Mouse (Mus musculus) MEL (cell line): ENCODE results near the gene Cst7. TPM values are rescaled to one million over a fixed set of nuclear protein-coding genes. Genes with fewer than 3 reads are reported as not detected.
"Not testable (repeated sequence)": the region's sequence is repeated elsewhere in the genome, so short reads cannot be mapped to it uniquely, and the experiment has no call there.

Source experiments
- DNase-seq: peaks from one replicate; pipeline ENCODE4 v3.0.0; 2011; ENCODE audit warnings: low read depth, low spot score
- H3K27ac ChIP-seq: 2 replicates; pipeline ENCODE4 v1.5.1; 2012; ENCODE audit warnings: low read depth, mild to moderate bottlenecking, control low read depth, low read length, moderate library complexity; ENCODE audit not compliant: control insufficient read depth
- H3K27me3 ChIP-seq, 2 experiments: fragments of 150-350 bp in 1 of 2; sonication (generic) in 1 of 2; 2 replicates each; pipeline ENCODE4 v1.6.1; 2012; ENCODE audit warnings: low read length in 2 of 2, mild to moderate bottlenecking in 2 of 2, improper control_type of control experiment in 1 of 2, moderate library complexity in 1 of 2; ENCODE audit not compliant: insufficient read depth in 2 of 2, control insufficient read depth in 1 of 2
- H3K36me3 ChIP-seq, 2 experiments: 2 replicates each; pipeline ENCODE4 v1.6.1; 2012 to 2014; ENCODE audit warnings: low read length in 2 of 2, improper control_type of control experiment in 1 of 2, inconsistent platforms in 1 of 2, mild to moderate bottlenecking in 1 of 2; ENCODE audit not compliant: insufficient read depth in 2 of 2, control insufficient read depth in 1 of 2
- H3K4me1 ChIP-seq, 2 experiments: fragments of 150-350 bp in 1 of 2; sonication (generic) in 1 of 2; 2 replicates each; pipeline ENCODE4 v1.6.1; 2012; ENCODE audit warnings: low read length in 2 of 2, improper control_type of control experiment in 1 of 2, mild to moderate bottlenecking in 1 of 2; ENCODE audit not compliant: insufficient read depth in 2 of 2, control insufficient read depth in 1 of 2
- H3K4me3 ChIP-seq, 2 experiments: fragments of 150-350 bp in 1 of 2; sonication (generic) in 1 of 2; 2 replicates each; pipeline ENCODE4 v1.5.1; 2012; ENCODE audit warnings: low read depth in 2 of 2, low read length in 2 of 2, mild to moderate bottlenecking in 2 of 2, moderate library complexity in 2 of 2, control low read depth in 1 of 2, improper control_type of control experiment in 1 of 2; ENCODE audit not compliant: control insufficient read depth in 1 of 2, insufficient read depth in 1 of 2
- H3K79me2 ChIP-seq: 2 replicates; pipeline ENCODE4 v1.6.1; 2012; ENCODE audit warnings: mild to moderate bottlenecking, low read length, moderate library complexity; ENCODE audit not compliant: control insufficient read depth, poor library complexity, insufficient read depth
- H3K9ac ChIP-seq: 2 replicates; pipeline ENCODE4 v1.6.1; 2012; ENCODE audit warnings: low read depth, mild to moderate bottlenecking, control low read depth, low read length, moderate library complexity; ENCODE audit not compliant: control insufficient read depth, poor library complexity, severe bottlenecking
- H3K9me3 ChIP-seq: fragments of 150-350 bp; sonication (generic); replicated peaks from 2 replicates; pipeline ENCODE4 v1.6.1; 2012; ENCODE audit warnings: mild to moderate bottlenecking, low read length, improper control_type of control experiment, moderate library complexity; ENCODE audit not compliant: insufficient read depth
- BHLHE40 ChIP-seq: IDR thresholded peaks from 2 replicates; pipeline ENCODE4 v1.6.1; 2012; ENCODE audit warnings: low read depth, mild to moderate bottlenecking, inconsistent platforms, low read length, improper control_type of control experiment, borderline replicate concordance
- CHD1 ChIP-seq: IDR thresholded peaks from 2 replicates; pipeline ENCODE4 v1.6.1; 2012; ENCODE audit warnings: low read depth, mild to moderate bottlenecking, inconsistent platforms, low read length, improper control_type of control experiment
- CTCF ChIP-seq, 3 experiments: IDR thresholded peaks in 2 of 3; conservative IDR thresholded peaks in 1 of 3; 2 replicates each; pipeline ENCODE4 v1.5.1; 2011 to 2012; ENCODE audit warnings: low read length in 3 of 3, low read depth in 2 of 3, mild to moderate bottlenecking in 2 of 3, improper control_type of control experiment in 1 of 3, inconsistent platforms in 1 of 3, mixed read lengths in 1 of 3, moderate library complexity in 1 of 3; ENCODE audit not compliant: control insufficient read depth in 1 of 3, insufficient read depth in 1 of 3, poor library complexity in 1 of 3, severe bottlenecking in 1 of 3
- E2F4 ChIP-seq: IDR thresholded peaks from 2 replicates; pipeline ENCODE4 v1.6.1; 2011; ENCODE audit warnings: low read depth, low read length, improper control_type of control experiment, borderline replicate concordance
- ELF1 ChIP-seq: IDR thresholded peaks from 2 replicates; pipeline ENCODE4 v1.6.1; 2014; ENCODE audit warnings: low read depth, mild to moderate bottlenecking, inconsistent platforms, low read length, improper control_type of control experiment, moderate library complexity
- EP300 ChIP-seq, 2 experiments: IDR thresholded peaks; 2 replicates each; pipeline ENCODE4 v1.6.1; 2011; ENCODE audit warnings: improper control_type of control experiment in 2 of 2, low read length in 2 of 2, low read depth in 1 of 2, mild to moderate bottlenecking in 1 of 2
- ETS1 ChIP-seq: IDR thresholded peaks from 2 replicates; pipeline ENCODE4 v1.6.1; 2012; ENCODE audit warnings: low read depth, mild to moderate bottlenecking, inconsistent platforms, low read length, improper control_type of control experiment, moderate library complexity
- GATA1 ChIP-seq: IDR thresholded peaks from 2 replicates; pipeline ENCODE4 v1.6.1; 2011; ENCODE audit warnings: low read depth, low read length, improper control_type of control experiment
- JUND ChIP-seq: IDR thresholded peaks from 2 replicates; pipeline ENCODE4 v1.6.1; 2011; ENCODE audit warnings: low read depth, mild to moderate bottlenecking, improper control_type of control experiment, low read length
- KAT2A ChIP-seq: conservative IDR thresholded peaks from 2 replicates; pipeline ENCODE4 v1.6.1; 2012; ENCODE audit warnings: low read depth, low read length, improper control_type of control experiment, inconsistent platforms
- MAFK ChIP-seq: IDR thresholded peaks from 2 replicates; pipeline ENCODE4 v1.6.1; 2011; ENCODE audit warnings: low read depth, mild to moderate bottlenecking, low read length, improper control_type of control experiment, borderline replicate concordance
- MAX ChIP-seq: IDR thresholded peaks from 2 replicates; pipeline ENCODE4 v1.6.1; 2011; ENCODE audit warnings: low read length, improper control_type of control experiment
- MAZ ChIP-seq: IDR thresholded peaks from 2 replicates; pipeline ENCODE4 v1.6.1; 2012; ENCODE audit warnings: low read depth, mild to moderate bottlenecking, inconsistent platforms, low read length, improper control_type of control experiment
- MEF2A ChIP-seq: IDR thresholded peaks from 2 replicates; pipeline ENCODE4 v1.6.1; 2014; ENCODE audit warnings: low read depth, mild to moderate bottlenecking, inconsistent platforms, low read length, improper control_type of control experiment; ENCODE audit not compliant: poor library complexity, insufficient replicate concordance, severe bottlenecking; ENCODE audit errors: extremely low read depth
- MXI1 ChIP-seq: IDR thresholded peaks from 2 replicates; pipeline ENCODE4 v1.6.1; 2011; ENCODE audit warnings: mild to moderate bottlenecking, low read depth, low read length, improper control_type of control experiment
- MYC ChIP-seq: IDR thresholded peaks from 2 replicates; pipeline ENCODE4 v1.6.1; 2011; ENCODE audit warnings: low read depth, mild to moderate bottlenecking, low read length, improper control_type of control experiment, moderate library complexity
- POLR2AphosphoS5 ChIP-seq: IDR thresholded peaks from 2 replicates; pipeline ENCODE4 v1.6.1; 2012; ENCODE audit warnings: low read depth, borderline replicate concordance, mild to moderate bottlenecking, inconsistent platforms, low read length, moderate library complexity, mixed read lengths
- RAD21 ChIP-seq: IDR thresholded peaks from 2 replicates; pipeline ENCODE4 v1.6.1; 2011; ENCODE audit warnings: mild to moderate bottlenecking, low read depth, low read length, improper control_type of control experiment
- RCOR1 ChIP-seq: IDR thresholded peaks from 2 replicates; pipeline ENCODE4 v1.6.1; 2012; ENCODE audit warnings: low read depth, mild to moderate bottlenecking, inconsistent platforms, low read length, improper control_type of control experiment
- SIN3A ChIP-seq: IDR thresholded peaks from 2 replicates; pipeline ENCODE4 v1.6.1; 2012; ENCODE audit warnings: low read length, improper control_type of control experiment, inconsistent platforms
- SMC3 ChIP-seq: IDR thresholded peaks from 2 replicates; pipeline ENCODE4 v1.6.1; 2011; ENCODE audit warnings: low read depth, low read length, improper control_type of control experiment
- TBP ChIP-seq: IDR thresholded peaks from 2 replicates; pipeline ENCODE4 v1.8.0; 2011; ENCODE audit warnings: low read depth, low read length, improper control_type of control experiment
- TCF12 ChIP-seq: IDR thresholded peaks from 2 replicates; pipeline ENCODE4 v1.6.1; 2014; ENCODE audit warnings: low read depth, mild to moderate bottlenecking, inconsistent platforms, low read length, improper control_type of control experiment, moderate library complexity
- USF1 ChIP-seq: IDR thresholded peaks from 2 replicates; pipeline ENCODE4 v1.6.1; 2014; ENCODE audit warnings: low read depth, mild to moderate bottlenecking, inconsistent platforms, low read length, improper control_type of control experiment, moderate library complexity
- ZC3H11A ChIP-seq: IDR thresholded peaks from 2 replicates; pipeline ENCODE4 v1.6.1; 2012; ENCODE audit warnings: low read depth, mild to moderate bottlenecking, inconsistent platforms, low read length, improper control_type of control experiment
- polyA plus RNA-seq, 2 experiments: library from polyadenylated mRNA; stranded (reverse) in 1 of 2; unstranded in 1 of 2; fragments of >175 nt in 1 of 2; fragments of >200 nt in 1 of 2; gene quantifications; 2 replicates each; pipeline versions ENCODE4 v1.2.1 to v1.2.4; 2012; ENCODE audit warnings: low replicate concordance in 2 of 2, low read depth in 1 of 2; ENCODE audit not compliant: insufficient read length in 2 of 2, insufficient read depth in 1 of 2, missing spikeins in 1 of 2
- total RNA-seq: library from RNA; depleted of rRNA; stranded (reverse); fragments of 300-350 nt; gene quantifications from 2 replicates; pipeline ENCODE4 v1.2.3, GENCODE M21; 2012

The Cst7 gene
- total and polyA plus RNA-seq, 3 experiments = 12.4 to 35.8 TPM; not detected in 1

GRCm38 (mm10) chr2:150549576-150549975 lies 20.6 kb upstream of the Cst7 start:
- H3K27me3 ChIP-seq, H3K36me3 ChIP-seq, H3K79me2 ChIP-seq, H3K9ac ChIP-seq, H3K4me3 ChIP-seq, H3K4me1 ChIP-seq, H3K9me3 ChIP-seq: not testable (repeated sequence)
- peak overlapping the region; percentile 56 for H3K27ac ChIP-seq
- TF ChIP-seq GATA1 = peak; percentile 50
- peak in 1 of 2 experiments; percentile 54; a peak in 2 of 4 replicates for TF ChIP-seq EP300 (IDR thresholded peaks at IDR 0.05; ENCODE audit: low read depth in 1 of 2, low read length in 2 of 2)
- peak; percentile 54 for DNase-seq

GRCm38 (mm10) chr2:150558568-150558967 lies 11.6 kb upstream of the Cst7 start:
- Histone ChIP-seq H3K4me3 (no peak overlapping the region), H3K36me3 (no peaks in the 10 kb centered on the region)
- peak; percentile 80 for DNase-seq

GRCm38 (mm10) chr2:150567051-150567450 lies 3.2 kb upstream of the Cst7 start:
- Histone ChIP-seq H3K27ac (no peak overlapping the region), H3K4me3 (no peak overlapping the region), H3K9ac (no peak overlapping the region), H3K36me3 (peaks cover 0 to 23% of the 10 kb centered on the region in 2 experiments; a peak in 2 of 4 replicates), H3K4me1 (peaks cover 15 to 36% of the 10 kb centered on the region in 2 experiments), H3K79me2 (no peaks in the 10 kb centered on the region), H3K9me3 (no peaks in the 10 kb centered on the region)
- DNase-seq = peak; percentile 24
- no peak for TF ChIP-seq CHD1
- no peak for TF ChIP-seq POLR2AphosphoS5
- no peak for TF ChIP-seq ZC3H11A
- peak; percentile 34; the same call in 1 of the 2 replicates for TF ChIP-seq ETS1
- TF ChIP-seq, all 39 proteins: peak for 1
- H3K27me3 ChIP-seq = no peaks in the 10 kb centered on the region

More at GRCm38 (mm10) chr2:150558568-150558967, 11.6 kb upstream of the Cst7 start:
- no peaks in the 10 kb centered on the region for H3K79me2 ChIP-seq
- H3K4me1 ChIP-seq = no peaks in the 10 kb centered on the region
- H3K9ac ChIP-seq = no peak overlapping the region; the same call in 1 of the 2 replicates
- no peaks in the 10 kb centered on the region for H3K9me3 ChIP-seq
- H3K27me3 ChIP-seq = no peaks in the 10 kb centered on the region
- H3K27ac ChIP-seq = no peak overlapping the region
- TF ChIP-seq E2F4 (no peak), MAFK (no peak), SIN3A (peak; percentile 62; the same call in 1 of the 2 replicates), TBP (0 out of 2 replicates have a peak, but pooled peaks have one; percentile 34), JUND (no peak), SMC3 (peak; percentile 91), CTCF (IDR thresholded peaks at IDR 0.05 in 2 of 3, conservative IDR thresholded peaks at IDR 0.05 in 1 of 3; ENCODE audit: control insufficient read depth in 1 of 3, insufficient read depth in 1 of 3, low read depth in 2 of 3, low read length in 3 of 3, poor library complexity in 1 of 3, severe bottlenecking in 1 of 3) (peak; percentile 49 to 97 (median 66)), TCF12 (no peak), MEF2A (no peak), MAZ (no peak), MYC (0 out of 2 replicates have a peak, but pooled peaks have one; percentile 41), RCOR1 (no peak), USF1 (no peak), KAT2A (no peak), MXI1 (no peak; the same call in 1 of the 2 replicates), ELF1 (0 out of 2 replicates have a peak, but pooled peaks have one; percentile 6), RAD21 (peak; percentile 97), MAX (no peak), EP300 (IDR thresholded peaks at IDR 0.05; ENCODE audit: low read depth in 1 of 2, low read length in 2 of 2) (no peak), BHLHE40 (0 out of 2 replicates have a peak, but pooled peaks have one; percentile 23), ZC3H11A (peak; percentile 94)
